Mouse (Mus musculus) c-Kit-positive CD71-positive TER-119-negative erythroid progenitor cells, embryonic 14.5 days (primary cell): ENCODE data around the gene Elavl1.
"Not testable (repeated sequence)": the region's sequence is repeated elsewhere in the genome, so short reads cannot be mapped to it uniquely, and the experiment has no call there.

Source experiments
- DNase-seq: peaks from one replicate; pipeline ENCODE4 v3.0.0-alpha.2; 2013; ENCODE audit warnings: low read depth

Elavl1 gene

DNA sequence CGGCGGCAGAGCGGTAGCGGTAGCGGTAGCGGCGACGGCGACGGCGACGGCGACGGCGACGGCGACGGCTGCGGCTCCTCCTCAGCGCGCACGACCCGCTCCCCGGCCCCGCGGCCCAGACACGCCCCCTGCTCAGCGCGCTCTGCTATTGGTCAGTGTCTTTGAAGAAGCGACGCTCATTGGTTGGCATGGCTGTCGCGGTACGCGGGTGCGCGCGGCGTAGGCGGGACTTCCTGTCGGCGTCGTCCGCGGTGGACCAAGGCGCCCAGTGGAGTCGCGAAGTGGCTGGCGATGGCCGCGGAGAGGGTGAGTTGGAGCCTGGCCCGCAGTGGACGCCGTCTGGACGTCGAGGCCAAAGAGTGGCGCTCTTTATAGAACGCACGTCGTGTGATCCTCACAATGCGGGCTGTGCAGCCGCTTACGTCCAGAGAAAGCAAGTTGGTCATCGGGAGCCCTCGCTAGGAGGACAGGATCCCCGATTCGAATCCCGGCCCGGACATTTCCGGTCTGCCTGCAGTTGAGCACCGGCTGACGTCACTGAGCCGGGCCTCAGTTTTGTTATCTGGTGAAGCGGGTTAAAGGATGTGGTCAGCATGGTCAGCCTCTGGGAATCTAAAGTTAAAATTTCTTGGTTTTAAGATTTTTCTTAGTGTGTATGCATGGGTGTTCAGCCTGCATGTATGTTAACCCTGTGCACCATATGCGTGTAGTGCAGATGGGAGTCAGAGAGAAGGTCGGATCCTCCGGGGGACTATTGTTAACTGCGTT lies at the start of gene Elavl1, which contains the start of gene Ccl25:
Gene Elavl1 (minus strand): TSS at position 431 of the 768 bp plus-strand sequence.
Gene Ccl25 (plus strand): TSS at position 228 of the 768 bp plus-strand sequence.
- DNase-seq = peak; percentile 90

DNA sequence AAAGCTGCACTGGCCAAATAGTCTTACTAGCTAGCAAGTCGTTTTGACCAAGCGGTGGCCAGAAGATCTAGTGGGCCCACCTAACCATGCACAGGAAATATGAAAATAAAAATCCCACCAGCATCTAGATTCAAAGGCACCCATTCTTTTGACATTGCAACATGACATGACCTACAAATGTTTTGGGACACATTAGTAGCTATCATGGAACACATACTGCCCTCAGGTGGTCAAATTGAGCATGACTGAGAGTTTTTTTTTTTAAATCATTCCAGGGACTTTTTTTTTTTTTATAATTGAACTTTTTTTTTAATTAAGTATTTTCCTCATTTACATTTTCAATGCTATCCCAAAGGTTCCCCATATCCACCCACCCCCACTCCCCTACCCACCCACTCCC lies 47.4 kb upstream of the Elavl1 start:
- DNase-seq = peak; percentile 25

DNA sequence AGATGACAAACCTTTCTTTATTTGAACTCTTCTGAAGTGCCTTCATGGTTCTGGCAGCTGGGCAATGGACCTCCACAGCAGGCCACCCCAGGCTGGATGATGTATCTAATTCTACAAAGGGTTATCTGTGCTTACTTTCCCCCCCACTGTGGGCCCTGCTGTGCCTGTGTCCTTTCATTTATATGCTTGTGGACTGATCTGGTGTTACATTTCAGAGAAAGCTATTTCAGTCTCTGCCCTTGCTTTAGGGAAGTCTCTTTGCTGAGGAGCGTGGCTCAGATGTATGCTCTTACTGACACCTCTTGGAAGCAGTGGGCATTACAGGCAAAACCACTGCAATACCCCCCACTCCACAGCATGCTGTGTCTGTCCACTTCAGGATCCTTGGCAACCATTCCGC lies 44.9 kb upstream of the Elavl1 start:
- peak; percentile 21 for DNase-seq

DNA sequence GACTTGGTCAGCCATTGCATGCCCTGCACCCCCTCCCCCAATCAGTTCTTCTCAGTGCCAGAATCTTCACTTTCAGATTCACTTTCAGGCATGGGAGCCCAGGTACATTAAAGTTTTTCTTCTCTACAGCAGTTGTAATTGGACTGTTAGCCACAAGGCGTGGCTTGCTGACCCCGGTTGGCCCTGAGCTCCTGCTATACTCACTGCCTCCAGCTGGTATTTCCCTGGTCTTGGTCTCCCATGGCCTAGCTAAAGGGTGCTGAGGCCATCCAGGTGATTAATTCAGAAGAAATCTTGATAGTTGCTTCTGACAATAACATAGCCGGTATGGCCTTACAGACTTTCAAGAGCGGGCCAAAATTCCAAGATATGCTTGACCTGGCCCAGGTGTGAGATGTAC lies 43.3 kb upstream of the Elavl1 start:
- no peak for DNase-seq

DNA sequence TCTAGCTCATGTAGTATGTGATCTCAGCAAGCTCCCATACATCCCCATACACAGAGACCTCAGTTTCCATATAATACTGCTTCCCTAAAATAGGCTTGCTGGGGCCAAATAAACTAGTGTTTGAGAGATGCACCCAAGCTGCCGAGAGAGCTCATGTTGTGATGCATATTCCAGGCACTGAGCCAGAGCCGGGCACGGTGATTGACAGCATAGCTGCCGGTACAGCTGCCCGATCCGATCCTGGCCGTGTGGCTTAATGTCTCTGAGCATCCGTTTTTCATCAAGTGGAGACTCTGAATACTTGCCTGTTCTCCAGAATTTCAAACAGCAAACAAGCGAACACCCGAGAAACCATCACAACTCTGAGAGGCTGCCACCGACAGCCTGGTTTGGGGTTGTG lies 42.6 kb upstream of the Elavl1 start:
- DNase-seq = no peak

DNA sequence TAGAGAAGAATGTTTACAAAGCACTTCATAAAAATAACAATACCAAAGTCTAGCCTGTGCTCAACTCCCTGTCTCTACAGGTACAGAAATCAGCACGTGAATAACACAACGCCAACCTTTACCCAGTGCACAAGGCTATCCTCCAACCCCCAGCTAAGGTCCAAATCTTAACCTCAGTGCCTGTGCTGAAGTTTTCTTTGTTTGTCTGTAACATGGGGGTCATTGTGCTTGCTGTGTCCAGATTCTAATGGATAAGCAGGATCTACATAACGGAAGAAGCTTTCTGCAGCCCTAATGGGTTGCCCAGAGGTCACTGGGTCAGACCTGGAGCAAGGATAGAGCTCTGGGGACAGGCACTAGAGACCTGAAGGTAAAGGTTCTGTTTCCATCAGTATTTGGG lies 41.0 kb upstream of the Elavl1 start:
- DNase-seq = no peak

DNA sequence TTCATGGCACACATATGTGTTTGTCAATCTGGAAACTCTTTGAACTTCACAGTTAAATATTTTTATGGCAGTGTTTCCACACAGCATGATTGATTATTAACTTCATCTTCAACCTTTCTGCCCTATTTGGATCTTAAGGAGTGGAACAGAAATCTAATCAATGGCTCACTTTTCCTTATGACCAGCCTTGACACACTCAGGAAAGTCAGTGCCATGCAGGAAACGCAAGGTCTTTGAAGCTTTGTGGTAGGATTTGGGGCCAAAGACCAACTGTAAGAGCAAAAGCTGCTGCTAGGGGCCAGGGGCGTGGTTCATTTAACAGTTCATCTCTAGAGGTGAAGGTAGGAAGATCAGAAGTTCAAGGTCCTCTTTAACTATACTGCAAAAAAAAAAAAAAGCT lies 35.7 kb upstream of the Elavl1 start:
- no peak for DNase-seq

DNA sequence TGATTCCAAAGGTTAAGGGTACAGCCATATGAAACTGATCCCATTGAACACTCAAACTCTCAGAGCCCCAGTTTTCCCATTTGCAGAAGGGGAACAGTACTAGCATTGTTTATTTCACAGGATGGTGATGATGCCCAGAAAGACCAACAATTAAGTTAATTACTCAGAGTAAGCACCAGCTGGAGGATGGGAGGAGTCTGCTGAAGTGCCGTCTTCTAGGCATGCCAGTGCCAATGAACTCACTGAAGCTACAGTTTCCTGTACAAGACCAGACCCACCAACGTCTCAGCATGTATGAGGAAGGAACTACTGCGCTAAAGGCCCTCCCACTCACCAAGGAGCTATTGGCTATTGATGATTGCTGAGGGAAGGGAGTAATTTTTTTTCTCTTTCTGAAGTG lies 34.1 kb upstream of the Elavl1 start:
- DNase-seq = no peak

DNA sequence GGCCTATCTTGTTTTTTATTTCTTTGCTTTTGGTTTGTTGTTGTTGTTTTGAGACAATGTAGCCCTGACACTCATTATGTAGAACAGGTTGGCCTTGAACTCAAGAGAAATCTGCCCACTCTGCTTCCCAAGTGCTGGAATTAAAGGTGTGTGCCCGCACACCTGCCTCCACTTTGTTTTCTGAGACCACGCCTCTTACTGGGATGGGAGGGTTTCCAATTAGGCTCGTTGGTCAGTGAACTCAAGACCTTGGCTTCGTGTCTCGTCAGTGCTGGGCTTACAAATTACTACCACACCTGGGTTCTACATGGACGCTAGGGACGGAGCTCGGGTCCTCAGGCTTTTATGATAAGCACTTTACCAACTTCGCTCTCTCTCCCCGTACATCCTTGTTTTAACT lies 30.2 kb upstream of the Elavl1 start:
- no peak for DNase-seq

DNA sequence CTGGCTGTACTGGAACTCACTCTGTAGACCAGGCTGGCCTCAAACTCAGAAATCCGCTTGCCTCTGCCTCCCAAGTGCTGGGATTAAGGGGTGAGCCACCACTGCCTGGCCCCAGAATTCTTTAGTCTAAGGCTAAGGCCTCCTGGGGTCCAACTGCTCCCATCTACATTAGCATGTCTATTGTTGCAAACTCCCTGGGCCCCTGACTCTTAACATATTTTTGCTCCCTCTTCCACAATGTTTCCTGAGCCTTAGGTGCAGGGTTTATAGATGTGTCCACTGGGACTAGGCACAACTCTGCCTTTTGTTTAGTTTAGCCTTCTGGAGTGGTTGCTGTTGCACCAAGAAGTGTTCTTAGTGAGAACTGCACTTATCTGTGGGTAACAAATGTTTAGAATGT lies 29.3 kb upstream of the Elavl1 start:
- no peak for DNase-seq

DNA sequence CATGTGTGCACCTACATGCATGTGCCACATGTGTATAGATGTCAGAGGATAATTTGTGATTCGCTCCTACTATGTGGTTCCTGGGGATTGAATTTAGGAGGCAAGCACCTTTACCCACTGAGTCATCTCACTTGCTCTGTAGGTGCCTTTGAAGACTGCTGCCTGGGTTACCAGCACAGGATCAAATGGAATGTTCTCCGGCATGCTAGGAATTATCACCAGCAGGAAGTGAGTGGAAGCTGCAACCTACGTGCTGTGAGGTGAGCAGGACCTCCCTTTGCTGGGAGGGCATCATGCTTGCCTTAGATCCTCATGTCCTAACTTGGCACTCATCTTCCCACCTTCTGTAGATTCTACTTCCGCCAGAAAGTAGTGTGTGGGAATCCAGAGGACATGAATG lies 28.5 kb upstream of the Elavl1 start:
- DNase-seq = no peak

DNA sequence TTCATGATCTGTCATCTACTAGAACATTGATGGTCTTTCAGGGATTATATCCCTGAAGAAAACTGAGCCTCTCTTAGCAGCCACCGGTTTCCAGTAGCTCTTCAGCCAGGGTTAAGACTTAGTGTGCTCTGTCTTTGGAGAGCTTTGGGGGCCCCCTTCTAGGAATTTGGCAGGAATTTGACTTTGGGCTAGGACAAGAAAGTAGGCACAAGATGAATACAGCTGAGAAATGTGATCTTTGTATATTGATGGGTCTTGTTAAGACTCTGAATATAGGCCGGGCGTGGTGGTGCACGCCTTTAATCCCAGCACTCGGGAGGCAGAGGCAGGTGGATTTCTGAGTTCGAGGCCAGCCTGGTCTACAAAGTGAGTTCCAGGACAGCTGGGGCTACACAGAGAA lies 27.3 kb upstream of the Elavl1 start:
- not testable (repeated sequence) for DNase-seq

DNA sequence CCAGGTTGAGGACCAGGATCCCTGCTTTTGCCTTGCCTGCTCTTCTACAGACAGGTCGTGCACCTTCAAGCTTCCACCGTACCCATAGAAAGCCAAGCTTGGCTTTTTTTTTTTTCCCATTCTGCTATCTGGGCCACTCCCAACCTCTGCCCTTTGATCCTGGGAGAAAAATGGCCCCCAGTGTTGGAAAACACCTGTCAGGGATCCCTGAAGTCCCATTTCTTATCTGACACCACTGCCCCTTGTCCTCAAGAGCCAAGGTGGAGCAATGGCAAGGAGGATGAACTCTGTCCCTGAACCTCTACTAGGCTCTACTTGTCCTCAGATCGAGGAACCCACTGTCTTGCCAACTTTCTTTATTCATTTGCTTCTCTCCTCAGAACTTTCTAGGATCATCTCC lies 25.4 kb upstream of the Elavl1 start:
- no peak for DNase-seq

DNA sequence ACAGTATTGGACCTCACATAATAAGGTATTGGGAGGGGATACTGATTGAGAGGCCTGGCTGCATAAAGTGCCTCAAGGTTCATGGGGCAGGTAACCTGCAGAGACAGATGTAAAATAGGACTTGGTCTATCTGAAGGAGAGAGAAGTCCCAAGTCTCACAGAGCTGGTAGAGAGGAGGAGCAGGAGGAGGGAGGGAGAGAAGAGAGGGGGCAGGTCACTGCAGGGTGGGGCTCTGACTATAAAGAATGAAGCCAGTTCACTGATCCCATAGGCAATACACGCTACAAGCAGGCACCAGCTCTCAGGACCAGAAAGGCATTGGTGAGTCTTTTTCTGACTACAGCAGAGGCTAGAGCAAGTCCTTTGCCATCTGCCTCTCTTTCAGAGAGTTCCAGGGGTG lies 24.1 kb upstream of the Elavl1 start:
- DNase-seq = no peak

DNA sequence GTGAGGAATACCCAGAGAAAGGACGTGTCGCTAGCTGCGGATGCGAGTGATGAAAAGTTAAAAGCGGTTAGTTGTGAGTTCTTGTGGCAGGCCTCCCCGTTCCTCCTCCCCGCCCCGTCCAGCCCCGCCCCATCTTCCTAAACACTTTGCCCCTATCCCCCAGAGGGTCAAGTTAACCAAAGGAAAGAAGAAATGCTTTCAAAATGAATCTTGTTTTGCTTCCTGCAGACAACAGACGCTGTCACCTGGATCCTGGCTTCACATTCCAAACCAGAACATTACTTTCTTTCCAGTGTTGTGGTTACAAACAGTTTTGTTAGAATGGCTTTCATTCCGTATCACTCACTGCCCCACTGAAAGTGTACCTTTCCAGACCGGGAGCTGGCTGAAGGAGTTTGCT lies 23.1 kb upstream of the Elavl1 start:
- DNase-seq = no peak

DNA sequence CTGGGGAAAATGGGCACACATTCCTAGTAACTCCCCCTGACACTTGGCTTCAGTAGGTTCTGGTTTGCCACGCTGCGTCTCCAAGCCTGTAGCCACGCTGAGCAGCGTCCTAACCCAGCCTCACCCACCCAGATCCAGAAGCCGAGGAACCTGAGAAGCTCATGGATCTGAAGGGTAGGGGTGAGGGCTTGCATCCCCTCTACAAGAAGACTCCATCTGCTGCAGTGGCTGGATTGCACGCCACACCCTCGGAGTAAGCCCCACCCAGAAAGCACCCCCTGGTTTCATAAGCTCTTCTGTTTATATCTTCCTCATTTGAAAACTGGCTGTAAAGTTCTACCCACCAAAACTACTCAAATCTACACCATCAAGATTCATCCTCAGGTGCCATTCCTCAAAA lies 22.4 kb upstream of the Elavl1 start:
- DNase-seq = no peak

DNA sequence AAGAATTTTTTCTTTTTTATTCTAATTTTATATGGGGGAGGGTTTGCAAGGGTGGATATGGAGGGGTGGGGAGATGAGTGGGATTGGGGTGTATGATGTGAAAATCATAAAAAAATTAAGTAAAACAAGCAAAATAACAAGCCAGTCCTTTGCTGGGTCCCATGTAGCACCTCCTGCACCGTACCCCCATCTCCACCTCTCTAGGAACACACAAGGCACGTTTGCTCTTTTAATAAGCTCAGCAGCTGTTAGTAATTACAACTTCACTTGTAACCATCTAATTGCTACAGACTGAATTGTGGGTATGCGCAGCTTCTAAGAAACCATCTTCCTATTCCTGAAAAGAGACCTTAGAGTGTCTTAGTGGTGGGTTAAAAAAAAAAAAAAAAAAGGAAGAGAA lies 15.0 kb upstream of the Elavl1 start:
- no peak for DNase-seq

DNA sequence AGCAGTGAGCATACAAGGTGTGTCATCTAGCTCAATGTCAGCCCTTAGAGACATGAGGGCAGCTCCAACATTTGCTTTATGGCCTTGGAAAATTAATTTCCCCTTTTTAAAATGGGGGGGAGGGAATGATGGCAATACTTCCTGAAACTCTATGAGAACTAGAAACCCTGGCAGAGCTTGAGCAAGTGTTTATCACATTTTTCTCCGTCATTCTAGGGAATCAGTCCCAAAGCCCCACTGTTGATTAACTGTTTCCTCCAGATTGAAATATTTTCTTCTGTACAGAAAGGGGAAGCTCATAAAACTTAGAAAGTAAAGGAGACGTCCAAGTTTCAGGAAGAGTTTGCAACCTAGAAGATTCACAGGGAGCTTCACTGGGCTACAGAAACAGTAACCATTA lies 10.5 kb upstream of the Elavl1 start:
- DNase-seq = no peak

DNA sequence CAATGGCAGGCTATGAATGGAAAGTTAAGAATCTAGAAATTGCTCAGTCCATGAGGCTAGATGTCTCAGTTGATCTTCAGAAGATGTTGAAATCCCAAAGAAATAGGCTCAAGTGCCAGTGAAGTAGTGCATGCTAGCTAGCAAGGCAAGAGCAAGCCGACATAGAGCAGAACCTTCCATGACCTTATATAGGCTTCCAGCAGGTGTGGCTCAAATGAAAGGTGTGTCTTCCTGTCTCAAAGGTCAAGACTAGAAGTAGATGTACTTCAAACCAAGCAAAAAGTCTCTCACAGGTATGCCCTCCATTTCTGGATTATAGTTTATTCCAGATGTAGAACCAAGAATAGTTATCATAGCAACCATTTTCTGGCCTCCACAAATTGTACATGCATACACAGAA lies 8.8 kb upstream of the Elavl1 start:
- DNase-seq = no peak

DNA sequence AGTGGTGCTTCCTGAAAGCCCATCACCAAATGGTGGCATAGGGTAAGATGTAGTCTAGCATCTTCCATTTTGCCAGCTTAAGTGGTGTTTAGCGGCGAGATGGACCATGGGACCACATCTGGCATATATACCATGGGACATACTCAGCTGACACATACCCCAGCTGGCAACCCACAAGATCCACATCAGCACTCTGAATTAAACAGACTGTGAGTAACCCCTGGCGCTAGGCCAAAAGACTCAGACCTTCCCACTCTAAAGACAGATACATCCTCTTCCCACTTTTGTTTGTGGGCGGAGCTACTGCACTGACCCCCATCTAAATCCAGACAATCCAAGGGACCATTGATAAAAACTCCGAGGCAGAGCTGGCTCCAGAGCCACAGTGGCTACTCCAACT lies 3.8 kb upstream of the Elavl1 start:
- DNase-seq = no peak

DNA sequence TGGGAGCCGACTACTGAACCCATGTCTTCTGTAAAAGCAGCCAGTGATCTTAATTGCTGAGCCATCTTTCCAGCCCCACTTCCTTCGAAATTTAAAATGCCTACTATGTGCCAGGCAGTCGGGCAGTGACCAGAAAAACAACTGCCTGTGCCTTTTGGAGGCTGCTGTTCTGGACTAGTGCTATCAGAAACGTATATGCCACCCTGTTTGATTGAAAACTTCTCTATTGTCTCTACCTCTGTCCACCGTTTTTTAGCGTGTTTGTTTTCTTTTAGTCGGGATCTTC lies 481 bp upstream of the Elavl1 start:
- DNase-seq = no peak

DNA sequence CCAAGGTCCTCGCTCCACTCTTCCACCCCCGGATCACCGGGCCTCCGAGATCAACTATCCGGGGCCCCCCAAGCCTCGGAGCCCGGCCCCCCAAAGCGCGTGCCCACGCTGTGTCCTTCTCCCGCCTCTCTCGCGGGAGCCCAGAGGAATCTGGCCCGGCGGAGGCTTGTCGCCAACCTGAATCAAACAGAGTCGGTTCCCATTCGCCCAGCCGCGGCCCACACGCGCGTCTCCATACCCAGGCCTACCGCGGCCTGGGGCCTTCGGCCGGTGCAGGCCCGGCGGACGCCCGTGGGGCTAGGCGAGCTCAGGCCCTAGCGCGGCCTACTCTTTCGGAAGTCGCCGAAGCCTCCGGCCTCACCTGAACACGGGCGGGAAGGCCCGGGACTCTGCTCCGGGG lies 688 bp downstream of the Elavl1 start:
- no peak for DNase-seq

DNA sequence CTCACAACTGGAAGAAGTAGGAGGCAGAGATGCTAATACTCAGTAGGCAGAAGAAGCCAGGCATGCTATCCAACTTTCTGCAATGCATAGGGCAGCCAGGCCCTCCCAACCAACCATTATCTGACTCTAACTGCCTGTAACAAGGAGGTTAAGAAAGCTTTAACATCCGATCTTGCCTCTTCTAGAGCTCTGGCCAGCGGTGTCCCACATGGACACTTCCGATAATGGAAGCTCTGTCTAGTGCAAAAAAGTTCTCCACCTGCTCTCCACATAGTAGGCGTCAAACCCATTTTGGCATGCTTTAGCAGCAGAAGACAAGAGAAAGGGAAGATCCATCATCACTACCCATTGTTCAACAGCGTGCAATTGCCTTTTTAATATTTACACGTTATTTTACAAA lies 1.3 kb downstream of the Elavl1 start:
- DNase-seq = no peak

DNA sequence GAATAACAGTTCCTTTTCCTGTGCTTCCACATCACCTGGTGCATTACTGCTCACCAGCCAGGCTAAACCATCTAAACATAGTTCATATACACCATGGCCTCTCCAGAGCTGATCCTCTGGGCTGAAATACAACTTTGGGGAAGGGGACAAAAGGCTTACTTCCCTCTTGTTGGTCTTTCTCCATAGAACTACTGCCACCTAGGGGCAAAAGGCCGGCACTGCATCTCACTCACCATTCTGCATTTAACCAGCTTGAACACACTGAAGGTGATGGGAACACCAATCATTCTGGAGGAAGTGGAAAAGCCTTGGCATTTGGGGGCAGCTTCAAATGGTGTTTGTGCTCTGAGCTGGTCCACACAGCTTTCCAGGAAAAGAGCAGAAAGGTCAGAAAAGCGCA lies 2.7 kb downstream of the Elavl1 start:
- DNase-seq = peak; percentile 81

DNA sequence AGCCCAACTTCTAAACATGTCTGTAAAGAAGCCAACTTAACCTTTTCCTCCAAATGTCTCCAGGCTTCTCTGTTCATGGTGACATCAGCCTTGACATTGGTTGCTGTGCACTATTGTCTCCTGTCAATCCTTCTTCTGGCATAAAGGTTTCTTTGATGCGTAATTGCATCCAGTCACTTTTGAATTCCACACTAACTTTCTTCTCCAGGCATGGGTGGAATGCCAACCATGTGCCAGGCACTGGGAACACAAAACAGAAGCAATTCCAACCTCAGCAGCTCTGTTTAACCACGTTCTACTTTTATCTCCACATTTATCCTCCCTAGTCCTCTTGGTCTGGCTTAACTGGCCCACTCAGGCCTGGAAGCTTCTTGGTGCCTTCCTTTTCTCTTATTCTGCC lies 4.2 kb downstream of the Elavl1 start:
- DNase-seq = no peak
